Mouse (Mus musculus) heart, adult 8-10 months (tissue): ENCODE data around the gene Hist1h2ac. TPM values are rescaled to one million over a fixed set of nuclear protein-coding genes. Genes with fewer than 3 reads are reported as not detected.
"Not testable (repeated sequence)": the region's sequence is repeated elsewhere in the genome, so short reads cannot be mapped to it uniquely, and the experiment has no call there.

ENCODE experiments used
- DNase-seq: peaks from one replicate; pipeline ENCODE4 v3.0.0; 2022; ENCODE audit warnings: low spot score
- total RNA-seq, 4 experiments: library from RNA; stranded (reverse); gene quantifications; 2 replicates each; pipeline ENCODE4 v1.2.4; 2022

Hist1h2ac gene
- 1 to 10 TPM; 1.1 to 1.6 (median 1.3) TPM for total RNA-seq

DNA sequence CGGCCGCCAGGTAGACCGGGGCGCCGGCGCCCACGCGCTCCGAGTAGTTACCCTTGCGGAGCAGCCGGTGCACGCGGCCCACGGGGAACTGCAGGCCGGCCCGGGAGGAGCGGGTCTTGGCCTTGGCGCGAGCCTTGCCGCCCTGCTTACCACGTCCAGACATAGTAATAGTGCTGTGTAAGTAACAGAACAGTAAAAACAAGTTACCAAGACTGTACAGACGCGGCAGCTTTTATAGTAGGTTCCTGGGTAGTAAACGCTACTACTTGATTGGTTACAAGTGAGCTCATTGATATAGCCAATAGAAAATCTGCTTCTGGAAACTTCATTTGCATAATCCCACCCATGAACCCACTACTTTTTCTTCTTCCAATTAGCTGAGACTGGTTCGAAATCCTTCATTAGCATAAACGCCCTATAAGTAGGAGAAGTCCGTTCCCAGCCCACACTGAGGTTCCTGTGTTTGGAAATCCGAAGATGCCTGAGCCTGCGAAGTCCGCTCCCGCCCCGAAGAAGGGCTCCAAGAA lies at the start of gene Hist1h2ac, which contains the start of gene Hist1h2bc:
TSS of gene Hist1h2ac (minus strand) at position 194 of the 527 bp plus-strand sequence.
TSS of gene Hist1h2bc (plus strand) at position 445 of the 527 bp plus-strand sequence.
- peak; percentile 99 for DNase-seq

DNA sequence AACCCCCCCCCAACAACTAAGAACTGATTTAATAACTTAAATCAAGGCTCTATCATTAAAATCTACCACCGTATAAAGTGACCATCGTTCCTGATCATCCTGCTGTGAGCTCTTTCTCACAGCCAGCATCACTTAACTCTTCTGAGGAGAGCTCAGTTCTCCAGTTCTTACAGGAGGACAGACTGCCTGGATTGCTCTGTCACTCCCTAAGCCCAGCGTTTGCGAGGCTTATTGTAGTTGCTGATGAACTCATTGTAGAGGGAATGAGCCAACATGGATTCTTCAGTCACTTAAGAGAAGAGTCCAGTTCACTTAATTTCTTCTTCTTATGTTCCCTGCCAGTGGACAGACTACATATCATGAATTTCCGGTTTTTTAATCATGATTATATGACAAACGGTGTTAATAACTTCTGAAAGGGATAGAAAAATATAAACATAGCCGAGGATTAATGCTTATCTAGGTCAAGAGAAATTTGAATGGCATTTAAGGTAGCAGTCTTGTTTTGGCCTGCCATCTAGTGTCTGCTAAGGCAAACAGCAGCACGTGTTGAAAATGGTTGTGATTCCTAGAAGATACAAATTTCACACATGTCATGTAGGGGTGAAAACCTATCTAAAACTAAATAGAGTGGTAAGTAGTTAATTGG lies 48.5 kb upstream of the Hist1h2ac start:
- DNase-seq = peak; percentile 54

DNA sequence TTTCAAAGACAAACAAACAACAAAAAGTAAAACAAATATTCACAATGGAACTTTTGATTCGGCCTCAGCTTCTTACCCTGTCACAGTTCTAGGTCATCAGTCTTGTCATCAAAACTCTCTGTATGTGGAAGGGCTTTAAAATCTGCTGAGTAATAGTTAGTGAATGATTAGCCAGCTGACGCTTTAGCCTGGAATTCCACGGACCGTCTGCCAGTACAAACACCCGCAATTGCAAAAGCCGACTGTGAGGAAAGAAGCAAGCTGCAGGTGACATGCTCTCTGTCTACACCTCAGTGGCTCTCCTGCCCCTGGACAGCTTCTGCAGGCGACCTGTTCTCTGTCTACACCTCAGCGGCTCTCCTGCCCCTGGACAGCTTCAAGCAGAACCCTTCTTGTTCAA lies 46.7 kb upstream of the Hist1h2ac start:
- DNase-seq = no peak

DNA sequence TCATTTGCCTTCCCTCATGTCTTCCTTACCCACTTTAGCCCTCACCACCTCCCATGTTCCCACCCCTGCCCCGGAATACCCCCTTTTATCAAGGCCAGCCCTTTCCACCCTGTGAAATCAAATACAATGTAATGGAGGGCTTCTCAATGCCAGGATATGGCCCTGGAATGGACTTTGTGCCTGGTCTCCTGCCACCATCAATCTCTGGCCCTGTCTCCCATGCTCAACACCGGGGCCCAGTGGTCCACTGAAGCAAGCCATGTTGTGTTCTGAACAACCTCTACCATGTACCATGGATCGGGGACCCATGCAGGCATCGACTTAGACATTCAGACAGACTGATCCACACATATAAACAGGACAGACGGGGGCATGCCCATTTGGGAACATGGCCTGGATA lies 46.0 kb upstream of the Hist1h2ac start:
- DNase-seq = no peak

DNA sequence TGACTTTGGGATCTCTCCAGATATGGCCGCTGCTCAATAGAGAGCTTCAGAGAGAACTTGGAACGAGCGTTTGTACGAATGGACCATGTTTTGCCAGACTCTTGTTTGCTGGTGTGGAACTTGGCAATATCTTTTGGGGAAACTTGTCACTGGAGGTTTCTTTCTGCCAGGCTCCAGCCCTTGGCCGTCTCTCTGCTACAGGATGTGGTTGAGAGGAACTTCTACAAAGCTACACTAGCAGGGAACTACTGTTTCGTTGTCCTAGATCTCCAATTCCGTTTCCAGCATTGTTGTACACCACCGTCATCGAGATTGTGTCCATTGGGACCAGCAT lies 45.4 kb upstream of the Hist1h2ac start:
- no peak for DNase-seq

DNA sequence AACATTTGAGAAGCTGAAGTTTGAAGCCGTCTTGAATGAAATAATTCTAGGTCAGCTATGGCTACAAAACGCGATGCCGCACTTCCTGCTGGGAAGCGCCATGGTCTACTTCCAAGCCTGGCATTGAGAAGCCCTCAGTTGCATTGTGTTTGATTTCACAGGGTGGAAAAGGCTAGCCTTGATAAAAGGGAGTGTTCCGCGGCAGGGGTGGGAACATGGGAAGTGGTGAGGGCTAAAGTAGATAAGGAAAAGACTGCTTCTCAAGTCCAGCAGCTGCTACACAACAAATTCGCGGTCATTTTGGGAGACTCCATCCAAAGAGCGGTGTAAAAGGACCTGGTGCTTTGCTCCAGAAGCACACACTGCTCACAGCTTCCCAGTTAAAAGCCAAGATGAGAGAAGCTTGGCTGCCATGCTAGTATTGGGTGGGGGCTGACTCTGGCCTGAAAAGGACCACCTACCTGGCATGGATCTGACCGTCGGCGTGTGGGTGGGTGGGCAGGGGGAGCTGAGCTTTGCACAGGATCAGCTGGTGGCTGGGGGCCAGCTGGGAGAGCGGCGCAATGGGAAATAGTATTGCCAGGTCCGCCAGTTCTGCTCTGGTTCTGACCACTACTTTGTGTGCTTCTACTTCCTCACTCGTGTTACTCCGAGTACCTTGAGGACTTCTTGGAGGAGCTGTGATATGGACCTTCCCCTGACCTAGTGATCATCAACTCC lies 44.9 kb upstream of the Hist1h2ac start:
- no peak for DNase-seq

DNA sequence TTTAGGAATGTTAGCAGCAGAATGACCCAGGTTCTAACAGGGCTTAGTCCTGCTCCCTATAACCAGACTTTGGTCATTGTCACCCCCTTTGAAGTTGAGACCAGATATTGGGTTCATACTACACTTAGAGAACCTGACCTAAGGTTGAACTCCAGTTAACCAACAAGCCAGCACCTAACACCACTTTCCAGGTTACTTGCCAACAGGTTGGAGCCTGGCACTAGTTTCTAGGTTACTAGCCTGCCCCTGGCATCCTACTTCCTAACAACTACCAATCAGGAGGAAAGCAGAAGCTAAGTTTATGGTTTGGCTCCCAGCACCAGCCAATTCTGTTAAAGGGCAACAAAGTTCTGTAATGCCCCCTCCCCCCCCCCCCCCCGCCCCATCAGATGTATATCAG lies 41.5 kb upstream of the Hist1h2ac start:
- DNase-seq = no peak

DNA sequence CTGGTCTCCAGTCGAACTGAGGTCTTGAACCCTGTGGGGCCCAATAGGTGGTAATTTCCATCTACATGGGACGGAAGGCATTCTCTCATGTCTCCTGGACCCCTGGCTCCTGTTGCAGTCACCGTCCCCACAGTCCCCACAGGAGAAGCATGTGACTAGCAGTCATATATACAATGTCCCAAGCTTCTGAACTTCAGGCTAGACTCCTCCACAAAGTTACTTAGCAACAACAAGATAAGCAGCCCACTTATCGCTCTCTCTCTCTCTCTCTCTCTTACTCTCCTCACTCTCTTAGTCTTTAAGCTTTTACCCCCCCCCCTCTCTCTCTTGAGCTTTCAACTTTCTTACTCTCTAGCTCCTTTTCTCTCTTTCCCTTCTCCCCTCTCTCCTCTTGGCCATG lies 40.5 kb upstream of the Hist1h2ac start:
- DNase-seq = no peak

DNA sequence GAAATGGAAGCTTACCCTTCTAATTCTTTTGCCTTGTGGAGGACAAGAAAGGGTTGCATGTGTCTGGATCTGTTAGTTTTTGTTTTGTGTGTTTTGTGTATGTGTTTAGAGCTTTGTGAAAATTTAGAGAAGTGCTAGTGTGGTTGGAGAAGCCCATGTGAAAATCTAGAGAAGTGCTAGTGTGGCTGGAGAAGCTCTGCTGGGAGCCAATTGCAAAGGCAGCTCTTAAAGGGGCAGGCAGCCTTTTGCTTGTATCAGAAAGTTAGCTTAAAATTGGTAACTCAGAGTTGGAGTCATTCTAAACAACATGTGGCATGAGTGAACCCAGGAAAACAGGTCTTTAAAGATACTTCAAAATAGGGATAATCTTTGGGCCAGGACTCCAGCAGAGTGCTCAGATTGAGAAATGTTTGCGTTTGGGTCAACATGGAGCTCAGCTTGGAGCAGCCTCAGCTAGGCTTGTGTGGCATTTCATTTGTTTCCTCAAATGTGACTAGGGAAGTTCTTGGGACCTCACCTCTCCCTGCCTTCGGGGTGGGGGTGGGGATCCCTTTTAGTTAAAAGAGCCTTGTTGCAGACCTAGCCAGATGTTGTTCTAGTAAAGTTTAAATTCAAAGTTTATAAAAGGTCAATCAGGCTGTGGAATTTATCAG lies 34.0 kb upstream of the Hist1h2ac start:
- not testable (repeated sequence) for DNase-seq

DNA sequence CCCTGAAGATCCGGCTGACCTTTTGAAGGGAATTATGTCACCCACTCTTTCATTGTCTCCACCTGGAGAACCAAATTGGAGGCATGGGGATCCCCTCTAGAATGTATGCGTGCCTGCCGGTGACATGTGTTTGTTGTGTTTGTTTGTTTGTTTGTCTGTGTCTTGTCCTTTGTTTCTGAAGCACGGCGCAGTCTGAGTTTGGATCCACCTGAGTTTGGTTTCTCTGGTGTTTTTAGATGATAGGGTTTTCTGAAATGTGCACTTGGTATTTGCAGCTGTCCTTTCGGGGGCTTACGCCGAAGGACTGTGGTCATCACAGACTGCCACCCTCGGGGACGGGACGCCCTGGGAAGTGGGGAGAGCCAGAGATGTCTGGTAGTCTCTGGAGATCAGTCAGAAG lies 33.4 kb upstream of the Hist1h2ac start:
- DNase-seq = no peak

DNA sequence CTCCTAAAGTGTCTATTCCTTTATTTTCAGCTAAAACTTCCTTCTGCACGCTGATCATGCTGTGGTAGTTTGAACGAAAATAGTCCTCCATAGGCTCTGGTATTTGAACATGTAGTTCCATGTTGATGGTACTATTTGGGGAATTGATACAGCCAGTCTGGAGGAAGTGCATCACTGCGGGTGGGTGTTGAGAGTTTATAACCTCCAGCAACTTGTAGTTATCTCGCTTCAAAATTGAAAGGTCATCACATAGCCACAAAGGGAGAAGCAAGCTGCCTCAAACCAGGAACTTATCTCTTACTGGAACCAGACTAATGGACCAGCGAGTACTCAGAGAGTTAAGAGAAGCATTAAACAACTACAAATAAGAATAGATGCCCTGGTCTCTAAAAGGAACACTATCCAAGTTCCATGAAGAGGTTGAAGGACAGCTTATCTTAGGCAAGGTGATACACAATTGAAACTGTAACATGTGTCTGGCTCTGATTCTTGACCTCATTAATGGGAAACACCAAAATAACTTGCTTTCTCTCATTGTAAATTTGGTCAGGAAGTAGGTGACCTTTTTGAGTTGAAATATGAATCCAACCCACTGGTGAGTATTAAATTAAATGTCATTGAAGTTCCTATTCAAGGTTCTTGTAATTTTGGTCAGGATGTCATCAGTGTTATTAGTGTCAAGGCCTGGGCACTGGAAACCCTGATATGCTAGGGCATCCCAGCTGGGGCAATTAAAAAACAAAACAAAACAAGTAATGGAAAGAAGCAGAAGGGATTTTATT lies 32.7 kb upstream of the Hist1h2ac start:
- peak; percentile 46 for DNase-seq

DNA sequence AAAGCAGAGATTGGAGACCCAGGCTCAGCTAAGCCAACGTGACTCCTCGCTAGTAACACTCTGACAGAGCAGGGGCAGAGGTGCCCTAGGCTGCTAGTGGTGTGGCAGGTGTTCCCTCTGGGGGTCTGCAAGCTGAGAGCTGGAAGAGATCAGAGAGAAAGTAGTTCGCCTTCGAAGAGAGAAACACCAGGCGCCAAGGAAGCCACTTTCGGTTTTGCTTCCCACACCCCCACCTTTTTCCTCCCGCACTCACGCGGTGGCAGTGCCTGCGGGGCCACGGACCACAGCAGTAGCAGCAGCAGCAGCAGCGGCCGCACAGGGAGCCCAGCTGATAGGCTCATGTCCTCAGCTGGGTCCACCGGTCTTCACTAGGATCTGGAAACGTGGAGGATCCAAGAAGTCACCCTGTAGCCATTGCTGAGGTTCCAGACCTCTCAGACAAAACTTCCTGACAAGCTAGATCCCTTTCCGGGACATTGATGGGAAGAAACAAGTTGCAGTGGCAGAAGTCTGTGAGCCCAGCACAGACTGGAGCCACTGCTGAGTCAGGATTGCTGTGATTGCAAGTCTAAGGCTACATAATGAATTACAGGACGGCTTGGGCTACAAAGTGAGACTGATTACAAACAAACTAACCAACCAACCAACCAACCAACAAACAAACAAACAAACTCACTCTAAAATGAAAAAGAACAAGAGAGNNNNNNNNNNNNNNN lies 26.8 kb upstream of the Hist1h2ac start, which contains the start of gene Hfe:
TSS of gene Hfe (minus strand) at position 481 of the 716 bp plus-strand sequence.
- peak; percentile 56 for DNase-seq

DNA sequence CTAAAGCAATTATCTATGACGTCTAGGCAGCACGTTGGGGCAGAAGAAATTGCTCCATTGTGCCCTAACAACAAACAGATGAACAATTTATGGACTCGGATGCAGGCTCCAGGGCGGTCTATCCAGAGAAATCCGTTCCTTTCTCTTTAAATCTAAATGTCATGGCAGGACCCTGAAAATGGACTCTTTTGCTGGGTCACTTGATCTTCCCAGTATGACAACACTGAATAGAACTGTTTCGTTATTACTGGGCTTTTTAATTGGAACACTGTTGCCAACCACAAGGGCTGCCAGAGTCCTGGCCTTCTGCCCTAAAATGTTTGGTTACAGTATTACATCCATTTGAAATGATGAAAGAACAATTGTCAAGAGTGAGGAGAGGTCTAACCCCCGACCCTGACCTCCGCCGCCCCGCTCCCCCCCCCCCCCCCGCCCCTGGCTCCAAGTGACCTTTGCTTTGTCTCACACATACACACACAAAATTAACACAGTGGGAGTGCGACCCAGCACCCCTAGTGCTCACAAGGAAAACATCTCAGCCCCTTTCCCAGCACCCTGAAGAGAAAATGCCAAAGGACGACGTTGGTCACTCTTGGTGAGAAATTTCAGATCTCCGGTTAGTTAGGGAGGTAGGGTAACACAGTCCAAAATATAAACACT lies 26.1 kb upstream of the Hist1h2ac start:
- DNase-seq = no peak

DNA sequence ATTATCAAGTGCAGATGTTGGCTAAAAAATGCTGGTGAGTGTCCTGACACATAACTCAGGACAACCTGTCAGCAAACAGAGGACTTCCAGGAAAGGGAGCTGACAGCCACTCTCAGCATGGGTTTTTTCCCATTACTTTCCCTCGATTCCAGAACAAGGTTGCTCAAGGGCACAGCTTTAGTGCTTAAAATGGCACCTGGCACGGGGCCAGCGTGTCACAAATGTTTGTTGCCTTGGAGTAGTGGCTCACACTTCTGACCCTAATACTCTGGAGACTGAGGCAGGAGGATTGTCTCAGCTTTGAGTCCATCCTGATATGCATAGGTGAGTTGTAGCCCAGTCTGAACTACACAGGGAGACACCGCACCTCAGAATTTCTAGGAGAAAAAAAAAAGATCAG lies 24.9 kb upstream of the Hist1h2ac start:
- no peak for DNase-seq

DNA sequence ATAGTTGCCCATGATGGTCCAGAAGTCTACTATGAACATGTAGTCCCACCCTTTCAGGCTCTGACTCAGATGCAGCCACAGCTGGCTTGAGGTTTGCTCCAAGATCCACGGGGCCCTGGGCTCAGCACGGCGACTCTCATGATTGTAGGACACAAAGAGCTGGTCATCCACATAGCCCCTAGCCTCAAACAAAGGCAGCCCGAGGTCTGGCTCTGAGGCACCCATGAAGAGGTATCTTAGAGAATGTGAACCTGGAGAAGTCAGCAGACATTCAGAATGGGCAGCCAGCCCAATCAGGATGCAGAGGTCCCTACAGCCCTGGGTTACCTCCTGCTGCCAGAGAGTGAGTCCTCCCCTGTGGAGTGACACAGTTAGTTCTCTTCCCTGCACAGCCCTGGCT lies 24.3 kb upstream of the Hist1h2ac start:
- no peak for DNase-seq

DNA sequence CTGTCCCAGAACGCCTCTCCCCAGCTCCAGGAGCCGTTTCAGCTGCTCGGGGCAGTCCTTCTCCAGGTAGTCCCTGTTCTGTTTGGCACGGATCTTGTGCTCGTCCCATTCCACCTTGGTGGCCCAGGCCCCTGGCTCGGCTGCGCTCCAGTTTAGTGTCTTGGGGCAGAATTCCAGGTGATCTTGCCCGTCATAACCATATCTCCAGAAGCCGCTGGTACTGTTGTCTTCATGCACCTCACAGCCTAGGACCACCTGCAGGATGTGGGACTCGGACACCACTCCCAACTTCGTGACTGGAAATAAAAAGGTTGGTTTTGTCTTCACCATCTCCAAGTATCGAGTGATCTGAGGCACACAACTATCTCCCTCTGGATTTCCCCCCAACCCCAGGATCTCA lies 23.0 kb upstream of the Hist1h2ac start:
- DNase-seq = no peak

DNA sequence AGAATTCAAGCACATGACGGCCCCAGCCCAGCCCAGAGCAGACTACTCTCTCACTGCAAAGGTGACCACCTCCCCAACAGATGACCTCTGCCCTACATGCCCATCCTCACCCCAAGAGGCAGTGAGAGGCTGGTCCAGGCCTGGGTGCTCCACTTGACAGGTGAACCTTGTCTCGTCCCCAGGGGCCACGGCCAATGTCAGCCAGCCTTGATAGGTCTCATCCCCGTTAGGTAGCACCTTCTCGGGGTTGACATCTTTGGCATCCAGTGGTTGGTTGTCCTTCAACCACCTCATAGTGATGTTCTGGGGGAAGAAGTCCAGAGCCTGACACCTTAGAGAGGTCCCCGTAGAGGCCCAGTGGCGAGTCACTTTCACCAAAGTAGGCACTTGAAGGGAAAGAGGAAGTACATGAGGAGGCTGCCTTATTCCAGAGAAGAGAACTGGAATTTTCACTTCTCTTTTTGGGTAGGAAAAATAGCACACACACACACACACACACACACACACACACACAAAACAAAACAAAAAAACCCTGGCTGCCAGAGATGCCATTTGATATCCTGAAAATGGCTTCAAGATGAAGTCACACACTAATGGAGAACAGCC lies 22.1 kb upstream of the Hist1h2ac start:
- no peak for DNase-seq

DNA sequence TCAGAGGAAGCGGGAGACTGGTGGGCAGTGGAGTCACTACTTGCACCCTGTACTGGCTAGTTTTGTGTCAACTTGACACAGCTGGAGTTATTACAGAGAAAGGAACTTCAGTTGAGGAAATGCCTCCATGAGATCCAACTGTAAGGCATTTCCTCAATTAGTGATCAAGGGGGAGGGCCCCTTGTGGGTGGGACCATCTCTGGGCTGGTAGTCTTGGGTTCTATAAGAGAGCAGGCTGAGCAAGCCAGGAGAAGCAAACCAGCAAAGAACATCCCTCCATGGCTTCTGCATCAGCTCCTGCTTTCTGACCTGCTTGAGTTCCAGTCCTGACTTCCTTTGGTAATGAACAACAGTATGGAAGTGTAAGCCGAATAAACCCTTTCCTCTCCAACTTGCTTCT lies 19.1 kb upstream of the Hist1h2ac start:
- DNase-seq = not testable (repeated sequence)

DNA sequence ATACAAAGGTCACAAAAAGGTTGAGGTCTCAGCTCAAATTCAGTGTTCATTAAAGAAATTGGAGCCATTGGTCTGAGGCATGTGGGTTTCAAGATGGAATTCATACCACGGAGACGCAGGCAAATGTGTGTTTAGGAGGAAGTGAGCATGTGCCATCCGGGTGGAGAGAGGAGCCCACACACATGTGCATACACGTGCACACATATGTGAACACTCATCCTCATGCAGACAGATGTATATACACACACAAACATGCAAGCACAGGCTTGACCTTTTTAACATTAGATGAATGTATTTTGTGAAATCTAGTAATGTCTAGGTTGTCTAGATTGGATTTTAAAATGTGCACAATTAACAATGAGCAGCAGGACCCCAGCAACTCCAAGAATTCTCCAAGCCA lies 18.5 kb upstream of the Hist1h2ac start:
- no peak for DNase-seq
